Mouse (Mus musculus): ENCODE results near the gene Ier5l. TPM values are rescaled to one million over a fixed set of nuclear protein-coding genes. Genes with fewer than 3 reads are reported as not detected.
A peak's percentile ranks its signal among the peaks of the same experiment; 100 is the strongest.

The Ier5l gene
- polyA plus RNA-seq, 1 experiment from 2014 or later, result 2.2 TPM

- Histone ChIP-seq H3K4me1 (ENCODE audit: insufficient read depth, low read length) (peaks cover 6% of the 10 kb centered on the region; the same call in 1 of the 2 replicates), H3K4me2 (replicated peaks; ENCODE audit: low read depth, low read length) (no peak overlapping the region), H3K9me3 (ENCODE audit: low read length) (no peaks in the 10 kb centered on the region), H3K9ac (replicated peaks; ENCODE audit: low read length) (no peak overlapping the region), H3K27ac (ENCODE audit: low read length) (no peak overlapping the region), H3K4me3 (ENCODE audit: low read length) (no peak overlapping the region), H3K27me3 (ENCODE audit: insufficient read depth, low read length) (no peaks in the 10 kb centered on the region), H3K36me3 (ENCODE audit: insufficient read depth, low read length) (no peaks in the 10 kb centered on the region)
- 77% methylated on average over 2 of the region's 2 CpGs for WGBS
- no peak for ATAC-seq (ENCODE audit: low FRiP score, low TSS enrichment)
These were observed 16.4 kb upstream of the Ier5l start for GRCm38 (mm10) chr2:30490384-30490783.

GRCm38 (mm10) chr2:30487597-30487996 is 13.6 kb upstream of the Ier5l start:
- H3K4me1 ChIP-seq (ENCODE audit: insufficient read depth, low read length), result peaks cover 6% of the 10 kb centered on the region; the same call in 1 of the 2 replicates
- H3K9me3 ChIP-seq (ENCODE audit: low read length), result no peaks in the 10 kb centered on the region
- WGBS, result 36% methylated on average over 7 of the region's 7 CpGs
- H3K9ac ChIP-seq (replicated peaks; ENCODE audit: low read length), result 0 out of 2 replicates have a peak overlapping the region, but pooled peaks have one; percentile 1
- H3K27me3 ChIP-seq (ENCODE audit: insufficient read depth, low read length), result no peaks in the 10 kb centered on the region
- H3K4me2 ChIP-seq (replicated peaks; ENCODE audit: low read depth, low read length), result no peak overlapping the region
- H3K4me3 ChIP-seq (ENCODE audit: low read length), result no peak overlapping the region
- no peaks in the 10 kb centered on the region for H3K36me3 ChIP-seq (ENCODE audit: insufficient read depth, low read length)
- H3K27ac ChIP-seq (ENCODE audit: low read length), result no peak overlapping the region
- ATAC-seq (ENCODE audit: low FRiP score, low TSS enrichment), result no peak

GRCm38 (mm10) chr2:30478526-30478925 is 4.5 kb upstream of the Ier5l start:
- no peak for ATAC-seq (ENCODE audit: low FRiP score, low TSS enrichment)
- Histone ChIP-seq H3K9ac (replicated peaks; ENCODE audit: low read length) (no peak overlapping the region), H3K4me2 (replicated peaks; ENCODE audit: low read depth, low read length) (no peak overlapping the region), H3K27ac (ENCODE audit: low read length) (no peak overlapping the region), H3K36me3 (ENCODE audit: insufficient read depth, low read length) (no peaks in the 10 kb centered on the region), H3K9me3 (ENCODE audit: low read length) (no peaks in the 10 kb centered on the region), H3K4me3 (ENCODE audit: low read length) (no peak overlapping the region), H3K4me1 (ENCODE audit: insufficient read depth, low read length) (peaks cover 16% of the 10 kb centered on the region), H3K27me3 (ENCODE audit: insufficient read depth, low read length) (no peaks in the 10 kb centered on the region; the same call in 1 of the 2 replicates)
- 75% methylated on average over 1 of the region's 1 CpGs for WGBS

GRCm38 (mm10) chr2:30476241-30476640 is 2.2 kb upstream of the Ier5l start:
- Histone ChIP-seq H3K9me3 (ENCODE audit: low read length) (no peaks in the 10 kb centered on the region), H3K4me3 (ENCODE audit: low read length) (no peak overlapping the region), H3K9ac (replicated peaks; ENCODE audit: low read length) (no peak overlapping the region), H3K36me3 (ENCODE audit: insufficient read depth, low read length) (no peaks in the 10 kb centered on the region), H3K27me3 (ENCODE audit: insufficient read depth, low read length) (no peaks in the 10 kb centered on the region; the same call in 1 of the 2 replicates), H3K4me2 (replicated peaks; ENCODE audit: low read depth, low read length) (no peak overlapping the region), H3K27ac (ENCODE audit: low read length) (no peak overlapping the region), H3K4me1 (ENCODE audit: insufficient read depth, low read length) (peaks cover 19% of the 10 kb centered on the region)
- ATAC-seq (ENCODE audit: low FRiP score, low TSS enrichment), result no peak
- 65% methylated on average over 2 of the region's 2 CpGs for WGBS

- no peak overlapping the region for H3K4me3 ChIP-seq (ENCODE audit: low read length)
- no peaks in the 10 kb centered on the region for H3K9me3 ChIP-seq (ENCODE audit: low read length)
- no peak overlapping the region for H3K9ac ChIP-seq (replicated peaks; ENCODE audit: low read length)
- peaks cover 26% of the 10 kb centered on the region for H3K4me1 ChIP-seq (ENCODE audit: insufficient read depth, low read length)
- ATAC-seq (ENCODE audit: low FRiP score, low TSS enrichment), result no peak
- H3K4me2 ChIP-seq (replicated peaks; ENCODE audit: low read depth, low read length), result peak overlapping the region; percentile 99
- no peaks in the 10 kb centered on the region; the same call in 1 of the 2 replicates for H3K27me3 ChIP-seq (ENCODE audit: insufficient read depth, low read length)
- no peaks in the 10 kb centered on the region for H3K36me3 ChIP-seq (ENCODE audit: insufficient read depth, low read length)
- WGBS, result 92% methylated on average over 7 of the region's 7 CpGs
- H3K27ac ChIP-seq (ENCODE audit: low read length), result no peak overlapping the region
These were observed 1.4 kb upstream of the Ier5l start for GRCm38 (mm10) chr2:30475457-30475856.

GRCm38 (mm10) chr2:30474776-30475175 is 757 bp upstream of the Ier5l start:
- peak overlapping the region; percentile 98 for H3K4me3 ChIP-seq (ENCODE audit: low read length)
- no peaks in the 10 kb centered on the region; the same call in 1 of the 2 replicates for H3K27me3 ChIP-seq (ENCODE audit: insufficient read depth, low read length)
- 36% methylated on average over 4 of the region's 4 CpGs for WGBS
- H3K4me1 ChIP-seq (ENCODE audit: insufficient read depth, low read length), result peaks cover 30% of the 10 kb centered on the region
- H3K36me3 ChIP-seq (ENCODE audit: insufficient read depth, low read length), result no peaks in the 10 kb centered on the region
- ATAC-seq (ENCODE audit: low FRiP score, low TSS enrichment), result no peak
- H3K4me2 ChIP-seq (replicated peaks; ENCODE audit: low read depth, low read length), result peak overlapping the region; percentile 99
- peak overlapping the region; percentile 70 for H3K9ac ChIP-seq (replicated peaks; ENCODE audit: low read length)
- H3K27ac ChIP-seq (ENCODE audit: low read length), result 0 out of 2 replicates have a peak overlapping the region, but pooled peaks have one; percentile 58
- no peaks in the 10 kb centered on the region for H3K9me3 ChIP-seq (ENCODE audit: low read length)

- peak overlapping the region; percentile 98 for H3K4me3 ChIP-seq (ENCODE audit: low read length)
- H3K27me3 ChIP-seq (ENCODE audit: insufficient read depth, low read length), result no peaks in the 10 kb centered on the region; the same call in 1 of the 2 replicates
- peak overlapping the region; percentile 100 for H3K9ac ChIP-seq (replicated peaks; ENCODE audit: low read length)
- peaks cover 38% of the 10 kb centered on the region for H3K4me1 ChIP-seq (ENCODE audit: insufficient read depth, low read length)
- H3K27ac ChIP-seq (ENCODE audit: low read length), result peak overlapping the region; percentile 100
- no peaks in the 10 kb centered on the region for H3K36me3 ChIP-seq (ENCODE audit: insufficient read depth, low read length)
- ATAC-seq (ENCODE audit: low FRiP score, low TSS enrichment), result peak; percentile 12
- no peaks in the 10 kb centered on the region for H3K9me3 ChIP-seq (ENCODE audit: low read length)
- H3K4me2 ChIP-seq (replicated peaks; ENCODE audit: low read depth, low read length), result peak overlapping the region; percentile 99
- under 1% methylated on average over 59 of the region's 80 CpGs for WGBS
These were observed 488 bp downstream of the Ier5l start for GRCm38 (mm10) chr2:30473431-30474031.

- no peak for ATAC-seq (ENCODE audit: low FRiP score, low TSS enrichment)
- Histone ChIP-seq H3K4me1 (ENCODE audit: insufficient read depth, low read length) (peaks cover 38% of the 10 kb centered on the region), H3K4me3 (ENCODE audit: low read length) (peak overlapping the region; percentile 98), H3K9ac (replicated peaks; ENCODE audit: low read length) (peak overlapping the region; percentile 100), H3K9me3 (ENCODE audit: low read length) (no peaks in the 10 kb centered on the region), H3K27ac (ENCODE audit: low read length) (peak overlapping the region; percentile 100), H3K4me2 (replicated peaks; ENCODE audit: low read depth, low read length) (peak overlapping the region; percentile 99), H3K36me3 (ENCODE audit: insufficient read depth, low read length) (no peaks in the 10 kb centered on the region), H3K27me3 (ENCODE audit: insufficient read depth, low read length) (no peaks in the 10 kb centered on the region; the same call in 1 of the 2 replicates)
- whole genome bisulfite sequencing, result under 1% methylated on average over 60 of the region's 60 CpGs
These were observed 1.2 kb downstream of the Ier5l start for GRCm38 (mm10) chr2:30472731-30473351.

- Histone ChIP-seq H3K9ac (replicated peaks; ENCODE audit: low read length) (peak overlapping the region; percentile 100), H3K27me3 (ENCODE audit: insufficient read depth, low read length) (no peaks in the 10 kb centered on the region; the same call in 1 of the 2 replicates), H3K4me2 (replicated peaks; ENCODE audit: low read depth, low read length) (peak overlapping the region; percentile 99), H3K27ac (ENCODE audit: low read length) (peak overlapping the region; percentile 100), H3K9me3 (ENCODE audit: low read length) (no peaks in the 10 kb centered on the region), H3K4me1 (ENCODE audit: insufficient read depth, low read length) (peaks cover 39% of the 10 kb centered on the region), H3K36me3 (ENCODE audit: insufficient read depth, low read length) (no peaks in the 10 kb centered on the region), H3K4me3 (ENCODE audit: low read length) (peak overlapping the region; percentile 98)
- ATAC-seq (ENCODE audit: low FRiP score, low TSS enrichment), result peak; percentile 40
- WGBS, result under 1% methylated on average over 44 of the region's 51 CpGs
These were observed 2.0 kb downstream of the Ier5l start for GRCm38 (mm10) chr2:30471795-30472720.
